Mouse (Mus musculus): ENCODE measurements around the gene Gm14124.
"Not testable (repeated sequence)": the region's sequence is repeated elsewhere in the genome, so short reads cannot be mapped to it uniquely, and the experiment has no call there.

The Gm14124 gene

GRCm38 (mm10) chr2:150257291-150257690 lies at the start of gene Gm14124:
Gene Gm14124, plus strand, starts transcription at chr2:150257517.
- not testable (repeated sequence) for DNase-seq (ENCODE audit: low spot score)

- DNase-seq (ENCODE audit: low spot score): peak; percentile 62
Observed at GRCm38 (mm10) chr2:150217600-150218362, 39.5 kb upstream of the Gm14124 start, which contains the start of gene Zfp937. Gene Zfp937, plus strand, starts transcription at chr2:150218073.

- not testable (repeated sequence) for DNase-seq (ENCODE audit: low spot score)
Observed at GRCm38 (mm10) chr2:150218363-150218725, 39.0 kb upstream of the Gm14124 start.

- DNase-seq (ENCODE audit: low spot score): not testable (repeated sequence)
Observed at GRCm38 (mm10) chr2:150223263-150223662, 34.1 kb upstream of the Gm14124 start.

GRCm38 (mm10) chr2:150243211-150243610 lies 14.1 kb upstream of the Gm14124 start:
- no peak for DNase-seq (ENCODE audit: low spot score)

GRCm38 (mm10) chr2:150255491-150255890 lies 1.8 kb upstream of the Gm14124 start, which contains the start of gene Gm21994:
Gene Gm21994, minus strand, starts transcription at chr2:150255591.
- not testable (repeated sequence) for DNase-seq (ENCODE audit: low spot score)

- not testable (repeated sequence) for DNase-seq (ENCODE audit: low spot score)
Observed at GRCm38 (mm10) chr2:150256861-150257260, 456 bp upstream of the Gm14124 start.

GRCm38 (mm10) chr2:150293669-150294068 lies 36.4 kb downstream of the Gm14124 start:
- no peak for DNase-seq (ENCODE audit: low spot score)

GRCm38 (mm10) chr2:150299096-150299495 lies 41.8 kb downstream of the Gm14124 start:
- no peak for DNase-seq (ENCODE audit: low spot score)

GRCm38 (mm10) chr2:150307183-150307773 lies 50.0 kb downstream of the Gm14124 start:
- DNase-seq (ENCODE audit: low spot score): no peak

GRCm38 (mm10) chr2:150310952-150311884 lies 53.9 kb downstream of the Gm14124 start:
- DNase-seq (ENCODE audit: low spot score): peak; percentile 96

GRCm38 (mm10) chr2:150316140-150316539 lies 58.8 kb downstream of the Gm14124 start:
- DNase-seq (ENCODE audit: low spot score): no peak

- DNase-seq (ENCODE audit: low spot score): no peak
Observed at GRCm38 (mm10) chr2:150318973-150319372, 61.7 kb downstream of the Gm14124 start.
